Mouse (Mus musculus): ENCODE data around the gene Bicd2.

Gene Bicd2

GRCm38 (mm10) chr13:49341012-49341830, at the start of gene Bicd2:
Gene Bicd2 (plus strand): TSS chr13:49341585.
- DNase-seq (ENCODE audit: low spot score in 2 of 2) = peak; percentile 96 to 99

DNA sequence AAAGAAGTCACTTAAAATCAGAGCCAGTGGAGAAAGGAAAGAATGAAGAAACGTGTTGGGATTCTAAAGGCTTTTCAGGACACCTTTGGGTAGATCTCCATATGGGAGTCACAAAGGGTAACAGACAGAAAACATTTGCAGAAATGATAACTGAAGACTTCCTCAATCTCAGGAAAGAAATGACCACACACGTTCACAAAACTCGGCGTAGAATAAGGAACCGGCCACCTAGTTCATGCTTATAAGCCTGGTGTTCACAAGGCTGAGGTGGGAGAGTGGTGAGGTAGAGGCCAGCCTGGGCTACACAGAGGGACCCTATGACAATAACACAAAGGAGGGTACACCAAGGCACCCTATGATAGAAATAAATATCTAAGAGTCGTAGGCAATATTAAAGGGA, 49.4 kb upstream of the Bicd2 start:
- DNase-seq (ENCODE audit: low spot score in 2 of 2) = no peak

DNA sequence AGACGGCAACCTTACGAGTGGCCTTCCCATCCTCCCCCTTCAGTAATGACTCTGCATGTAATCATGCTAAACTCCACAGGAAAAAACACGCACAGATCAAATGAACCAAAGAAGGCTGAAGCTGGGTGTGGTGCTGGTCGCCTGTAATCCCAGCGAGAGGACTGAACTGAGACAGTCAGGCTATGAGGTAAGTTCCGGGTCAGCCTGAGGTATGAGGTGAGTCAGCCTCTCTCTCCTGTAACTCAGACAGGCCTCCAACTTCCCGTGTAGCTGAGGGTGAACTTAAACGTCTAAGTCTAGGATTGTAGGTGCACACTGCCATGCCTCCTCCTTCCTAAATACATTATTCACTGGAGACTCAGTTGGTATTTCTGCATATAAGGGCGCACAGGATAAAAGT, 47.3 kb upstream of the Bicd2 start:
- no peak for DNase-seq (ENCODE audit: low spot score in 2 of 2)

DNA sequence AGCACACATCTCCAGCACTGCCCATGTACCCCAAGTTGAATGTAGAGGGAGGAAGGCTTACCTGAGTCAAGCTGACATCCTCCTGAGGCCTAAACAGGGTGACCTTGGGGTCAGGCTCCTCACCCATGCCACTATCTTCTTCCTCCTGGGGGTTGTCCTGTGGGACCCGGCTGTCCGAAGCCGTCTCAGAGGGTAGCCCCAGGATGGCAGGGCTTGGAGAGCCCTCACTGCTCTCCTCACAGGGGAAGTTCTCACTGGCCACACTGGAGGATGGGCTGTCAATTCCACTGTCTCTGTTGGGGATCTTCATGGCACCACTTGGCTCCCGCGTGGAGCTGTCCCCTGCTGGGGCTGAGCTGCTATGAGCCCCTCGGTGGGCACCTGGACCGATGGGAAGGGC, 45.1 kb upstream of the Bicd2 start:
- DNase-seq (ENCODE audit: low spot score in 2 of 2) = no peak

DNA sequence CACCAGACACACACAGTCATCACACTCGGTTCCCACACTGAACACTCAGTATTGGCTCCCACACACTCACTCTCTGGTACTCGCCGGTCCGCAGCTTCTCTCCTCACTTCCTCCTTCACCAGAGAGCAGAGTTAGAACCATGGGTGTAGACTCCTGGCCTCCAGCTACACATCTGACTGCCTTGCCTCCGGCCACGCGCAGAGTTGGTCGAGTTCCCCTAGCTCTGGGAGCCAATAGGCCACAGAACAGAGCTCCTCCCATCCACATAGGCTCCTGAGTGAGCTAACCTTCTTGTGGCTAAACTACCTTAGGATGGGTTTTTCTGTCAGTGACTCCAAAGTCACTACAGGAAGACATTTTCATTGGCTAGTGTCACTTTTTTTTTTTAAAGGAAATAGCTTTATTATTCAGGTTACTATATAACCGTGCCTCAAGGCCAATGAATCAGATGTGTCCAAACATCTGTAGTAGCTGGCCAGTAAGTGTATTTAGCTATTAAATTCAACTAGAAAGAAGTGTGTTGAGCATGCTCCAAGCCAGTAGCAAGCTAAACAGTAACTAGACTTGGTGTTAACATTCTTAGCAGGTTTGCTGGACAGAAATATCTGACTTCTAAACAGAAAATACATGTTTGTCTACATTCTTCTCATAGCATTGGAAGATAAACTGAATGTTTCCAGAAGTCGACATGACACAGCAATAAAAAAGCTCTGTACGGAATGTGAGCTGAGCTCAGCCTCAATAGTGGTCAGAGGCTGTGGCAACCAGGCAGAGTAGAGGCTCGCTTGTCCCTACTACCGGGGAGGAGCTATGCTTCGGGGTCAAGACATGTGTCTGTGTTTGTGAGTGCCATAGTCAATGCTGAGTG, 42.6 kb upstream of the Bicd2 start:
- no peak for DNase-seq (ENCODE audit: low spot score in 2 of 2)

DNA sequence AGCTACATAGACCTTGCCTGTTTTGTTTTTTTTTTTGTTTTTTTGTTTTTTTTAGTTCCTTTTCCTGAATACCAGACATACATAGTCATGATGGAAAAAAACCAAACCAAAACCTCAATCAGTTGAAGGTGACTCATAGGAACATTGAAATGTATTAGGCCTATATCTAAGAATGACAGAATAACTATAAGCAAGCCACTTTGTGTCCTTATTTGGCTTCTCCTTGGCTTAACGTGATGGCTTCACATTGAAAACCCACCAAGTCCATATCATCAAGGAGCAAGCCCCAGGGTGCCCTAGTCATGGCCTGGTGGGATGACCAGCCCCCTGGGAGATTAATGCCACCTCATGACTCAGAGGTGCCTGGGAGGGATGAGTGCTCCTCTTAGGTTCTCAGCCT, 40.6 kb upstream of the Bicd2 start:
- no peak for DNase-seq (ENCODE audit: low spot score in 2 of 2)

DNA sequence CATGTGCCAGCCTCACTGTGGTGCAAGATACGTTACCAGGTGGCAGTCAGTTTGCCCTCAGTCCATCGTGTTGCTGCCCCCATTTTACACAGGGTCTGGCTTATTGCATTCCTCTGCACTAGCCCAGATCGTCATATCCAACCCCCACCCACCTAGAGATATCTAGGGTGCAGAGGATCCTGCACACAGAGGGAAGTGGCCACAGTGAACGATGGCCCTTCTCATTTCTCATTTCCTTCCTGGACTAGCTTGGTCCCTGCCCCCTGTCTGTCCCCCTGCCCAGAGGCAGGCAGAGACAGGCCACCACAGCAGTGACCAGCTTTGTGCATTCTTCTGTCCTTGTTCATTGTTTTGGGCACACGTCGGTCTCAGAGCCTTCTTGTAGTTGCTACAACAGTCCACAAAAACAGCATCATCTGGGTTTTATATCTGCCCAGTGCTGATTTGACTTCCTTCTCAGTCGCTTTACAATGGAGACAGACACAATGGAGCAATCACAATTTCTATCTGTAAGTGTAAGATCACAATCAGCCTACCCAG, 34.5 kb upstream of the Bicd2 start:
- DNase-seq (ENCODE audit: low spot score in 2 of 2) = no peak

- DNase-seq (ENCODE audit: low spot score in 2 of 2) = no peak
These were observed 33.9 kb upstream of the Bicd2 start for GRCm38 (mm10) chr13:49307311-49307969.

GRCm38 (mm10) chr13:49308206-49308605, 33.2 kb upstream of the Bicd2 start:
- DNase-seq (ENCODE audit: low spot score in 2 of 2) = no peak

GRCm38 (mm10) chr13:49308861-49309403, 32.5 kb upstream of the Bicd2 start:
- no peak for DNase-seq (ENCODE audit: low spot score in 2 of 2)

GRCm38 (mm10) chr13:49309501-49309900, 31.9 kb upstream of the Bicd2 start:
- DNase-seq (ENCODE audit: low spot score in 2 of 2) = no peak

- DNase-seq (ENCODE audit: low spot score in 2 of 2) = no peak
These were observed 29.7 kb upstream of the Bicd2 start for GRCm38 (mm10) chr13:49311642-49312041.

- no peak for DNase-seq (ENCODE audit: low spot score in 2 of 2)
These were observed 24.8 kb upstream of the Bicd2 start for GRCm38 (mm10) chr13:49316386-49317162.

DNA sequence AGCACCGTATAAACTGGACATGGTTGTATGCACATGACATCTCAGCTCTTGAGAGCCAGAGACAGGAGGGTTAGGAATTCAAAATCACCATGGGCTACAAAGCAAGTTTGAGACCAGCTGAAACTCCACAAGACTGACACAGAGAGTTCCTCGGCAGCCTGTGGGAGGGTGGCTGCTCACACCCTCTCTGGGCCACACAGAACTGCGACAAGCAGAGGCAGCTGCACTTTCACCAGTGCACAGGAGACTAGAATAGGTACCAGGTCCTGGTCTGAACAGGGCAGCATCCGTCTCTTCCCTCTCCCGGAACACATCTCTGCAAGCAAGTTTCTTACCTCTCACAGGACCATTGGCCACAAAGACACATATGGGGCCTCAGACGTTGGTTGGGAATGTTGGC, 23.9 kb upstream of the Bicd2 start:
- DNase-seq (ENCODE audit: low spot score in 2 of 2) = no peak

DNA sequence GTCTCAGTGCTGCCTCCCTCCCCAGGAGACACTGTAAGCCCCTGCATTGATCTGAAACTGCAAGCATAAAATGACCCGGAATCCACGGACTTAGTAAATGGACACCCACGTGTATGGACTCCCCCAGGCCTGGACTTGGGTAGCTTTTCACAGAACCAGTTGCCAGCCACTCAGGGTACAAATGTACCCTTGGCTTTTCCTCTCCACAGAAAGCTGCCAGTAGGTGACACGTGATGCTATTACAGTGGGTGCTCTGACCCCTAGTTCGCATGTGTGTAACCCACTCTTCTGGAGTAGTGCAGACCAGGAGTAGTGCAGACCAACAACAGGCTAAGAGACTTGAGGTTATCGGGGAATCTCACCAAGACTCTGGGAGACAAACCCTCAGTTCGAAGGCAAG, 23.5 kb upstream of the Bicd2 start:
- DNase-seq (ENCODE audit: low spot score in 2 of 2) = no peak

GRCm38 (mm10) chr13:49320040-49320439, 21.3 kb upstream of the Bicd2 start, which contains the start of gene Fgd3:
Gene Fgd3 (minus strand): TSS chr13:49320311.
- DNase-seq (ENCODE audit: low spot score in 2 of 2) = peak in 1 of 2 experiments; percentile 63

GRCm38 (mm10) chr13:49320514-49320913, 20.9 kb upstream of the Bicd2 start:
- DNase-seq (ENCODE audit: low spot score in 2 of 2) = no peak

- DNase-seq (ENCODE audit: low spot score in 2 of 2) = no peak
These were observed 19.9 kb upstream of the Bicd2 start for GRCm38 (mm10) chr13:49321452-49321851.

- no peak for DNase-seq (ENCODE audit: low spot score in 2 of 2)
These were observed 19.2 kb upstream of the Bicd2 start for GRCm38 (mm10) chr13:49322169-49322568.

- peak; percentile 65 to 77 for DNase-seq (ENCODE audit: low spot score in 2 of 2)
These were observed 18.6 kb upstream of the Bicd2 start for GRCm38 (mm10) chr13:49322739-49323138.

DNA sequence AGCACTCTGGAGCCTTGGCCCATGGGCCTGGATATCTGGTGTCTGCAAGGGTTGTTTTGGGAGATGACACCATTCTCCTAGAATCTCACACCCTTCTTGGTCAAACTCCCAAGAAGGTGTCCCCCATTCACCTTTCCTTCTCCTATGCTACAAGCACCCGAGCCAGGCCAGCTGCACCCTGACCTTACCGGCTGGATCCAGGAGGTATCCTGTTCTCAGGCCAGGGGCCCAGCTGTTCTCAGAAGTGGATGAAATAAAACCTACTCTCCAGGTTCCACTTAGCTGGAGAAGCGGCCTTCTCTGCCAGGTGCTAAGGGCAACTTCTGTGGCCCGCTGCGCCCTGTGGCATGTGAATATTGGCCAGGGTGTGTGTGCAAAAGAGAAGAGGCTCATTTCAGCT, 16.5 kb upstream of the Bicd2 start:
- DNase-seq (ENCODE audit: low spot score in 2 of 2) = no peak

All from left cerebral cortex, adult 9 months (tissue).